Mouse (Mus musculus): Measurements from ENCODE around the gene Cdk2ap2. TPM values are rescaled to one million over a fixed set of nuclear protein-coding genes. Genes with fewer than 3 reads are reported as not detected.

The Cdk2ap2 gene
- polyA plus RNA-seq, 1 experiment from 2014 or later, result 66.9 TPM

DNA sequence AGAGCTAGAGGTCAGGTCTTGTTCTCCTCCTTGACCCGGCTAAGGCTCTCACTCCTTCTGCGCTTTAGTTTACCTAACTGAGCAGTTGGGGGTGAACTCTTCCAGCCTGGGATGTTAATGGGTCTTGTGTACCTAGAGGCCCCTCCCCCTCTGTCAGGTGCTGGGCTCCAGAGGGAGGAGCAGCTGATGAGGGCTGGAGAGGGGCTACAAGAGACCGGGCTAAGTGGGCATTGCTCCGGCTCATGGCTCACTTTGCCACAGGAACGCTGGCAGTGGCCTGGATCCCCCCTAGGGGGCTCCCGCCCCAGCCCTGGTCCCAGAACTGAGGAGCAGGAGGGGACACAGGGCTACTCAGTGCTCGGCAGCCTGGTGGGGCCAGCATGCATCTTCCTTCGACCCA lies 13.2 kb upstream of the Cdk2ap2 start:
- Histone ChIP-seq H3K9me3 (no peaks in the 10 kb centered on the region), H3K4me1 (replicated peaks) (0 out of 2 replicates have a peak, but pooled peaks cover 7% of the 10 kb centered on the region), H3K4me2 (0 out of 2 replicates have a peak overlapping the region, but pooled peaks have one; percentile 5), H3K4me3 (replicated peaks) (no peak overlapping the region), H3K27me3 (peaks cover 17% of the 10 kb centered on the region; the same call in 1 of the 2 replicates), H3K27ac (no peak overlapping the region), H3K36me3 (no peaks in the 10 kb centered on the region), H3K9ac (replicated peaks) (no peak overlapping the region)
- 28% methylated on average over 8 of the region's 8 CpGs for WGBS
- ATAC-seq (ENCODE audit: insufficient number of reproducible peaks, insufficient read depth, low FRiP score, low TSS enrichment, low read depth), result no peak

- Histone ChIP-seq H3K4me3 (replicated peaks) (no peak overlapping the region), H3K36me3 (no peaks in the 10 kb centered on the region), H3K27me3 (peaks cover 22% of the 10 kb centered on the region), H3K4me2 (no peak overlapping the region), H3K9ac (replicated peaks) (no peak overlapping the region), H3K27ac (no peak overlapping the region), H3K9me3 (no peaks in the 10 kb centered on the region), H3K4me1 (replicated peaks) (0 out of 2 replicates have a peak, but pooled peaks cover 7% of the 10 kb centered on the region)
- WGBS, result 86% methylated on average over 1 of the region's 1 CpGs
- ATAC-seq (ENCODE audit: insufficient number of reproducible peaks, insufficient read depth, low FRiP score, low TSS enrichment, low read depth), result no peak
Observed at GRCm38 (mm10) chr19:4084984-4085383, 12.0 kb upstream of the Cdk2ap2 start.

- H3K4me3 ChIP-seq (replicated peaks), result no peak overlapping the region
- H3K27me3 ChIP-seq, result peaks cover 22% of the 10 kb centered on the region
- H3K36me3 ChIP-seq, result no peaks in the 10 kb centered on the region
- no peaks in the 10 kb centered on the region for H3K9me3 ChIP-seq
- 91% methylated on average over 15 of the region's 15 CpGs for whole genome bisulfite sequencing
- no peak overlapping the region for H3K9ac ChIP-seq (replicated peaks)
- no peak overlapping the region for H3K27ac ChIP-seq
- no peak overlapping the region for H3K4me2 ChIP-seq
- ATAC-seq (ENCODE audit: insufficient number of reproducible peaks, insufficient read depth, low FRiP score, low TSS enrichment, low read depth), result no peak
- H3K4me1 ChIP-seq (replicated peaks), result 0 out of 2 replicates have a peak, but pooled peaks cover 7% of the 10 kb centered on the region
Observed at GRCm38 (mm10) chr19:4086156-4086555, 10.8 kb upstream of the Cdk2ap2 start.

DNA sequence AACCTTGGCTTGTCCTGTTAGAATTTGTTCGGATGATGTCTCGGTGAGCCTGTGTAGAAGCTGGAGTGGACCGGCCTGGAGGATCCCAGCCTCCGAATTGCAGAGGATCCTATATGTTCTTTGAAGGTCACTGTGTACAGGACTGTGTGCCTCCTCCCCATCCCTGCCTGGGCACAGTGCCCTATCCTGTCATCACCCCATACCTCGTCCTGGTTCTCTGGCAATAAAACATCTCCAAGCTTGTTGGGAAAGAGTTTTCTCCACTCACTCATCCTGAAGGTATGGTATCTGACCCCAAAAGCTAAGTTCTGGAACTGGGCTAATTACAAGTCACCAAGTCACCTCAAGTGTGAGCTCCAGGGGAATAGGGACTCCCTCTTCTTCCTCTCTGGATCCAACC lies 9.9 kb upstream of the Cdk2ap2 start:
- no peak overlapping the region for H3K4me2 ChIP-seq
- 0 out of 2 replicates have a peak, but pooled peaks cover 7% of the 10 kb centered on the region for H3K4me1 ChIP-seq (replicated peaks)
- no peak overlapping the region for H3K4me3 ChIP-seq (replicated peaks)
- peaks cover 22% of the 10 kb centered on the region for H3K27me3 ChIP-seq
- H3K36me3 ChIP-seq, result no peaks in the 10 kb centered on the region
- no peaks in the 10 kb centered on the region for H3K9me3 ChIP-seq
- 89% methylated on average over 5 of the region's 5 CpGs for WGBS
- ATAC-seq (ENCODE audit: insufficient number of reproducible peaks, insufficient read depth, low FRiP score, low TSS enrichment, low read depth), result no peak
- no peak overlapping the region for H3K9ac ChIP-seq (replicated peaks)
- no peak overlapping the region for H3K27ac ChIP-seq

GRCm38 (mm10) chr19:4088146-4088545 lies 8.8 kb upstream of the Cdk2ap2 start:
- Histone ChIP-seq H3K9me3 (no peaks in the 10 kb centered on the region), H3K9ac (replicated peaks) (no peak overlapping the region), H3K36me3 (no peaks in the 10 kb centered on the region), H3K27me3 (peaks cover 17% of the 10 kb centered on the region), H3K27ac (no peak overlapping the region), H3K4me1 (replicated peaks) (0 out of 2 replicates have a peak, but pooled peaks cover 7% of the 10 kb centered on the region), H3K4me3 (replicated peaks) (no peak overlapping the region), H3K4me2 (no peak overlapping the region)
- no peak for ATAC-seq (ENCODE audit: insufficient number of reproducible peaks, insufficient read depth, low FRiP score, low TSS enrichment, low read depth)
- 39% methylated on average over 5 of the region's 5 CpGs for WGBS

GRCm38 (mm10) chr19:4089128-4089527 lies 7.9 kb upstream of the Cdk2ap2 start:
- H3K36me3 ChIP-seq, result no peaks in the 10 kb centered on the region
- 74% methylated on average over 6 of the region's 6 CpGs for WGBS
- H3K27me3 ChIP-seq, result peaks cover 15% of the 10 kb centered on the region
- no peak for ATAC-seq (ENCODE audit: insufficient number of reproducible peaks, insufficient read depth, low FRiP score, low TSS enrichment, low read depth)
- no peaks in the 10 kb centered on the region for H3K9me3 ChIP-seq
- no peak overlapping the region for H3K27ac ChIP-seq
- H3K4me1 ChIP-seq (replicated peaks), result 0 out of 2 replicates have a peak, but pooled peaks cover 1% of the 10 kb centered on the region
- no peak overlapping the region for H3K4me2 ChIP-seq
- H3K4me3 ChIP-seq (replicated peaks), result no peak overlapping the region
- no peak overlapping the region for H3K9ac ChIP-seq (replicated peaks)

GRCm38 (mm10) chr19:4090446-4090845 lies 6.5 kb upstream of the Cdk2ap2 start:
- Histone ChIP-seq H3K9me3 (no peaks in the 10 kb centered on the region), H3K4me2 (no peak overlapping the region), H3K4me1 (replicated peaks) (no peaks in the 10 kb centered on the region), H3K27me3 (peaks cover 11% of the 10 kb centered on the region; the same call in 1 of the 2 replicates), H3K36me3 (no peaks in the 10 kb centered on the region), H3K27ac (no peak overlapping the region), H3K4me3 (replicated peaks) (no peak overlapping the region), H3K9ac (replicated peaks) (no peak overlapping the region)
- 80% methylated on average over 3 of the region's 3 CpGs for WGBS
- ATAC-seq (ENCODE audit: insufficient number of reproducible peaks, insufficient read depth, low FRiP score, low TSS enrichment, low read depth), result no peak

DNA sequence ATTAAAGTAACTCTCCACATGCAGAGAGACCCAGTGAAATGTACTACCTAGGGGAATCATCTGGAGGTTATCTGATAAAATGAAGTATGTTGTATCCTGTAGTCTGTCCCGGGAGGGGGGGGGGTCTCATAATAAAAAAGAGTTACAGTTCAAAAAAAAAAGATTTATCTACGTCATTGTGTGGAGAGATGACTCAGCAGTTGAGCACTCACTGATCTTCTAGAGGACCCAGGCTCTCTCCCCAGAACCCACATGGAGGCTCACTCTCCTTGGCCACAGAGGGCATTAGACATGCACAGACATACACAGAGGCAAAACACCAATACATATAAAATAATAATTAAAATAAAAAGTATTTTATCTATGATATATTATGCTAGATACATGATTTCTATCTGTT lies 5.6 kb upstream of the Cdk2ap2 start:
- Histone ChIP-seq H3K36me3 (no peaks in the 10 kb centered on the region), H3K9me3 (no peaks in the 10 kb centered on the region), H3K4me3 (replicated peaks) (no peak overlapping the region), H3K4me2 (no peak overlapping the region), H3K27me3 (peaks cover 6% of the 10 kb centered on the region; the same call in 1 of the 2 replicates), H3K4me1 (replicated peaks) (peaks cover 5% of the 10 kb centered on the region), H3K9ac (replicated peaks) (no peak overlapping the region), H3K27ac (no peak overlapping the region)
- no peak for ATAC-seq (ENCODE audit: insufficient number of reproducible peaks, insufficient read depth, low FRiP score, low TSS enrichment, low read depth)
- 56% methylated on average over 2 of the region's 2 CpGs for WGBS

DNA sequence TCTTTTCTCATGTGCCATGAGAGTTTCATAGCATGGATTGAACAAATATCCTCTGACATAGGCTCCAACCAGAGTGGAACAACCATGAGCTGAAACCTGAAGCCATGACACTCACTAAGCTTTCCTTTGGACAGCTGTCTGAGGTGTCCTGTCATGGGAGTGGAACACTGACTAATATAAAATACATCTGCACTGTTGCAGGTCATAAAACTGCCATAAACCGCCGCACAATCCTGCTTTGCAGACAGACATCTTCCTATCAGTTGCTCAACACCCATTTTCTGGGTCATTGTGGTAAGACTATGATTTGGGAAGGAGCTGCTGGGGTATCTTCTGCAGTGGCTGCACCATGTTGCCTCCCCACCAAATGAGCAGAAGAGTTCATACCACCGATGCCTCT lies 4.2 kb upstream of the Cdk2ap2 start:
- Histone ChIP-seq H3K9ac (replicated peaks) (no peak overlapping the region), H3K9me3 (no peaks in the 10 kb centered on the region), H3K4me2 (no peak overlapping the region), H3K36me3 (no peaks in the 10 kb centered on the region), H3K4me3 (replicated peaks) (no peak overlapping the region), H3K27ac (no peak overlapping the region), H3K27me3 (peaks cover 6% of the 10 kb centered on the region; the same call in 1 of the 2 replicates), H3K4me1 (replicated peaks) (peaks cover 12% of the 10 kb centered on the region)
- WGBS, result 69% methylated on average over 3 of the region's 3 CpGs
- no peak for ATAC-seq (ENCODE audit: insufficient number of reproducible peaks, insufficient read depth, low FRiP score, low TSS enrichment, low read depth)

DNA sequence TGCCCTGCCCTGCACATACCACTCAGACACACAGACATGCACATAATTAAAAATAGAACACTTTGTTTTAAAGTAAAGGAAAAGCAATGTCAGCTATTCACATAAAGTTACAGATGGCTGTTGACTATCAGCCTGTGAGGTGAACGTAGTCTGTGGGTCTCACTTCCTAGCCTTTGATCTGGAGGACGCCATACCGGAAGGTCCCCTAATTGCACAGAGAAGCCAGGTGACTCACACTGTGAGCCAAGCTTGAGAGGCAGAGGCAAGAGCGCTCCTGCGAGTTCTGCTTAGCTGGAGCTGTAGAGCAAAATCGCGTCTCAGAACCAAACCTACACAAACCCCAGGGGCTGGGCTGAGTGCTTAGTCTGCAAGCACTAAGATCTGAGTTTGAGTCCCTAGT lies 3.2 kb upstream of the Cdk2ap2 start:
- Histone ChIP-seq H3K4me1 (replicated peaks) (peaks cover 19% of the 10 kb centered on the region), H3K9ac (replicated peaks) (no peak overlapping the region), H3K9me3 (no peaks in the 10 kb centered on the region), H3K36me3 (no peaks in the 10 kb centered on the region), H3K27ac (no peak overlapping the region), H3K27me3 (peaks cover 6% of the 10 kb centered on the region; the same call in 1 of the 2 replicates), H3K4me3 (replicated peaks) (no peak overlapping the region), H3K4me2 (no peak overlapping the region)
- WGBS, result 48% methylated on average over 7 of the region's 7 CpGs
- ATAC-seq (ENCODE audit: insufficient number of reproducible peaks, insufficient read depth, low FRiP score, low TSS enrichment, low read depth), result no peak

GRCm38 (mm10) chr19:4094348-4094747 lies 2.6 kb upstream of the Cdk2ap2 start:
- H3K4me2 ChIP-seq, result no peak overlapping the region
- no peak overlapping the region for H3K9ac ChIP-seq (replicated peaks)
- peaks cover 25% of the 10 kb centered on the region for H3K4me1 ChIP-seq (replicated peaks)
- H3K27me3 ChIP-seq, result peaks cover 7% of the 10 kb centered on the region
- no peaks in the 10 kb centered on the region for H3K9me3 ChIP-seq
- no peak overlapping the region for H3K4me3 ChIP-seq (replicated peaks)
- H3K36me3 ChIP-seq, result no peaks in the 10 kb centered on the region
- ATAC-seq (ENCODE audit: insufficient number of reproducible peaks, insufficient read depth, low FRiP score, low TSS enrichment, low read depth), result no peak
- H3K27ac ChIP-seq, result no peak overlapping the region
- WGBS, result 81% methylated on average over 3 of the region's 3 CpGs

DNA sequence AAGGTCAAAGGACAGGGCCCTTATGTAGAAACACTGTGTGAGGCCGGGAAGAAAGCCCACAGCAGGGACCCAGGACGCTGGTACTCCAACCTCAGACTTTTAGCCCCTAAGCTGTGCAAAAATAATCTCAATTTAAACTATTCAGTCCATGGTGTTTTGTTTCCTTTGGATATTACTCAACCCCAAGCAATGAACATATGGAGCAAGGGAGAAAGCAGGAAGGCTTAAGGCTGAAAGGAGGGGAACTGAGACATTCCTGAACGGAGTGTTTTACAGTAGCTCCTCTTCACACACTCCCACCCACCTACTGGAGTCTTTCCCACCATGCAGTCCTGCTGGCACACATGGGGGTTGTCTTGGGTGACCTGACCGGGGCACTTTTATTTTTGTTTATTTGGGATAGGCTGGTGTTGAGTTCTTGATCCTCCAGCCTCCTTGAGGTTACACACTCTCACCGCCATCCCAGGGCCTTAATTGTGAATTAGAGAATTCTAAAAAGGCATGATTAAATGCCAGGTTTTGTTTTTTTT lies 2.1 kb upstream of the Cdk2ap2 start:
- H3K36me3 ChIP-seq, result no peaks in the 10 kb centered on the region
- H3K4me2 ChIP-seq, result no peak overlapping the region
- H3K4me1 ChIP-seq (replicated peaks), result peaks cover 30% of the 10 kb centered on the region
- H3K27me3 ChIP-seq, result peaks cover 10% of the 10 kb centered on the region
- no peak for ATAC-seq (ENCODE audit: insufficient number of reproducible peaks, insufficient read depth, low FRiP score, low TSS enrichment, low read depth)
- H3K4me3 ChIP-seq (replicated peaks), result no peak overlapping the region
- H3K9me3 ChIP-seq, result no peaks in the 10 kb centered on the region
- WGBS, result 72% methylated on average over 5 of the region's 5 CpGs
- no peak overlapping the region for H3K27ac ChIP-seq
- no peak overlapping the region for H3K9ac ChIP-seq (replicated peaks)
